In genomic region chr2:152629904-152630303, GRCm38 (mm10) we compare ENCODE assay signal across 21 mouse cellular contexts. TPM values are rescaled to one million over a fixed set of nuclear protein-coding genes. Genes with fewer than 3 reads are reported as not detected.
"Had no signal": no experiment of that assay in that cellular context is flagged by ENCODE, and none has a peak within 500 bp of the region (broad histone marks: within the 10 kb centered on the region; RNA-seq: fewer than 3 reads in every experiment).

No protein-coding gene starts in this region.

- ATAC-seq: lung, postnatal 0 days; midbrain, embryonic 13.5 days had no signal

- H3K36me3 ChIP-seq: limb, embryonic 10.5 days; liver, embryonic 15.5 days; midbrain, embryonic 13.5 days; neural tube, embryonic 15.5 days had no signal

- H3K9ac ChIP-seq: liver, embryonic 15.5 days; midbrain, embryonic 13.5 days; neural tube, embryonic 15.5 days had no signal

- H3K4me3 ChIP-seq: left cerebral cortex, adult 2 months; limb, embryonic 10.5 days; liver, embryonic 15.5 days; midbrain, embryonic 13.5 days; neural tube, embryonic 15.5 days had no signal

- H3K4me2 ChIP-seq: liver, embryonic 11.5 days; liver, embryonic 15.5 days; midbrain, embryonic 13.5 days; neural tube, embryonic 15.5 days had no signal

- H3K9me3 ChIP-seq: limb, embryonic 10.5 days; liver, embryonic 15.5 days; midbrain, embryonic 13.5 days; neural tube, embryonic 15.5 days had no signal

- DNase-seq: lung, adult 2 months; lung, postnatal 36 days; right cerebral cortex, adult 18-20 months; right cerebral cortex, postnatal 25 days; thymus, postnatal 36 days had no signal

- H3K27ac ChIP-seq: left cerebral cortex, adult 2 months; limb, embryonic 10.5 days; liver, embryonic 15.5 days; midbrain, embryonic 13.5 days; neural tube, embryonic 15.5 days had no signal

RNA-seq across cellular contexts. Expression of gene Defb25, which starts 7.1 kb away (rescaled TPM):
- total RNA-seq: layer of hippocampus, postnatal 25 days; left cerebral cortex, adult 2 months; left cerebral cortex, postnatal 14 days; megakaryocyte progenitor cell, adult 5-6 weeks; midbrain, postnatal 0 days had no signal
- polyA plus RNA-seq: limb, embryonic 10.5 days; liver, embryonic 11.5 days; liver, embryonic 15.5 days; midbrain, embryonic 13.5 days; neural tube, embryonic 11.5 days; neural tube, embryonic 15.5 days; small intestine, adult 2 months had no signal

RNA-seq across cellular contexts. Expression of gene Defb36, which starts 25.8 kb away (rescaled TPM):
- total RNA-seq: layer of hippocampus, postnatal 25 days; left cerebral cortex, adult 2 months; left cerebral cortex, postnatal 14 days; megakaryocyte progenitor cell, adult 5-6 weeks; midbrain, postnatal 0 days had no signal
- polyA plus RNA-seq: limb, embryonic 10.5 days; limb, embryonic 14.5 days; liver, embryonic 11.5 days; liver, embryonic 15.5 days; lung, adult 2 months; lung, postnatal 0 days; midbrain, embryonic 13.5 days; midbrain, postnatal 0 days; neural tube, embryonic 11.5 days; neural tube, embryonic 15.5 days; small intestine, adult 2 months; stomach, embryonic 16.5 days; thymus, postnatal 0 days had no signal

RNA-seq across cellular contexts. Expression of gene Defb45, which starts 30.7 kb away (rescaled TPM):
- total RNA-seq: layer of hippocampus, postnatal 25 days; left cerebral cortex, adult 2 months; left cerebral cortex, postnatal 14 days; megakaryocyte progenitor cell, adult 5-6 weeks; midbrain, postnatal 0 days had no signal
- polyA plus RNA-seq: limb, embryonic 10.5 days; limb, embryonic 14.5 days; liver, embryonic 11.5 days; liver, embryonic 15.5 days; lung, adult 2 months; lung, postnatal 0 days; midbrain, embryonic 13.5 days; midbrain, postnatal 0 days; neural tube, embryonic 11.5 days; neural tube, embryonic 15.5 days; small intestine, adult 2 months; stomach, embryonic 16.5 days; thymus, postnatal 0 days had no signal
